Mouse (Mus musculus) C2C12 (cell line): ENCODE measurements around the gene Dars. TPM values are rescaled to one million over a fixed set of nuclear protein-coding genes. Genes with fewer than 3 reads are reported as not detected.

Source experiments
- H3K27me3 ChIP-seq: one replicate; pipeline ENCODE4 v1.6.1; 2011; ENCODE audit not compliant: control insufficient read depth, insufficient read depth, insufficient read length
- H3K36me3 ChIP-seq: one replicate; pipeline ENCODE4 v1.6.1; 2011; ENCODE audit not compliant: control insufficient read depth, insufficient read depth
- H3K4me3 ChIP-seq: one replicate; pipeline ENCODE4 v1.5.1; 2011; ENCODE audit warnings: mild to moderate bottlenecking, control low read depth; ENCODE audit not compliant: poor library complexity, insufficient read depth, severe bottlenecking
- H3K79me2 ChIP-seq: one replicate; pipeline ENCODE4 v1.6.1; 2011; ENCODE audit not compliant: control insufficient read depth, insufficient read depth
- H3K79me3 ChIP-seq: one replicate; pipeline ENCODE4 v1.6.1; 2011; ENCODE audit warnings: low read depth, control low read depth
- H3ac ChIP-seq: one replicate; pipeline ENCODE3; 2011; ENCODE audit warnings: low read depth; ENCODE audit not compliant: control insufficient read depth, insufficient read length
- CEBPB ChIP-seq: IDR thresholded peaks from one replicate; pipeline ENCODE4 v1.6.1; 2011; ENCODE audit warnings: low read depth, mild to moderate bottlenecking, control low read depth, moderate library complexity
- CTCF ChIP-seq: IDR thresholded peaks from one replicate; pipeline ENCODE4 v1.5.1; 2011; ENCODE audit not compliant: control insufficient read depth, insufficient read depth, insufficient read length
- FOSL1 ChIP-seq: IDR thresholded peaks from one replicate; pipeline ENCODE4 v1.8.0; 2011; ENCODE audit warnings: mild to moderate bottlenecking, low read length; ENCODE audit not compliant: poor library complexity, insufficient read depth, severe bottlenecking
- MAX ChIP-seq: IDR thresholded peaks from one replicate; pipeline ENCODE4 v1.6.1; 2011; ENCODE audit warnings: mild to moderate bottlenecking, control low read depth
- MYOD1 ChIP-seq: IDR thresholded peaks from one replicate; pipeline ENCODE4 v1.6.1; 2011; ENCODE audit warnings: low read depth; ENCODE audit not compliant: control insufficient read depth, insufficient read length
- MYOG ChIP-seq: IDR thresholded peaks from one replicate; pipeline ENCODE4 v1.6.1; 2011; ENCODE audit not compliant: control insufficient read depth, insufficient read length; ENCODE audit errors: extremely low read depth
- USF1 ChIP-seq: IDR thresholded peaks from one replicate; pipeline ENCODE4 v1.6.1; 2011; ENCODE audit warnings: low read depth, mild to moderate bottlenecking, control low read depth, moderate library complexity
- polyA plus RNA-seq: library from polyadenylated mRNA; unstranded; fragments of >200 nt; fragmentation: generic; extraction: Trizol; gene quantifications from one replicate; pipeline ENCODE4 v1.2.1, GENCODE M21; 2012; ENCODE audit warnings: missing spikeins

Dars gene
- polyA plus RNA-seq, 1 experiment = 52.3 TPM

DNA sequence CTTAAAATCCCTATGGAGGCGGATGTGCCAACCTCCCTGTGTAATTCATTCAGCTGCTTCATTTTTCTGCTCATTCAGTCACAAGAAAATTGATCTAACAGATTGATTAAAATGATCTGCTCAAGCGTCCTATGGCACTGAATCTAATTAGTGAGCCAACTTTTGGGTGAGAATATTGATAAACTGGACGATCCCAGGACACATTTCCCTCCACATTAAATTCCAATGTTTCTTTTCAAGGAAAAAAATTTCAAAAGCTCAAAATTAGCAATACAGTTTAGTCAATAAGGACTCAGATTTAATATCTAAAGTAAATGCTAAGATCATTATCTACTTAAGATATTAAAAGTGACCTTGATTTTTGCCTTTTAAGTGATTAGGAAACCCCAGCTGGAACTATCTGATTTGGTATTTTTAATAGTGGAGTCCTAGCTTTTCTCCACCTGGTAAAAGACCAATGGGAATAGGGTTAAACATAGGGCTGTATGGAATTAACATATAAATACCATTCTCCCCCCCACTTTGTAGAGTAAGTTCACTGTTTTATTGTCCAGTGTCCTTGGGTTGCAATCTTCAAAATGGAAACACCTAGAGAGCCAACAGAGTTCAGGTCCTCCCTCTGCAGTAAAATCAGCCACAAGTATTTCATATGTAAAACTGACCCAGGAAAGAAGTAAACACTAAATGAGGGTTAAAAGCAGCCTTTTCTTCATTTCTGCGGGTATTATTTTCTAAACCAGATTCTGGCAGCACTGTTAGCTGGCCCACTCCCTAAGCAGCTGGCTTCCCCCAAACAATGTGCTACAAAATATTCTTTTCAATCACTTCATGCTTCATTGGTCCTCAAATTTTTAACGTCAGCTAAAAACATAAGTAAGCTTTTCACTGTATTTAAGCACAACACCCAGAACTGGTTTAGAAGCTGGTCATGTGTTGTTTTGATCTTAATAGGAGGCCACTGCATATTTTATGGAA lies 16.9 kb downstream of the Dars start:
- H3K36me3 ChIP-seq = peaks cover 75% of the 10 kb centered on the region
- peaks cover 34% of the 10 kb centered on the region for H3K79me2 ChIP-seq
- H3K4me3 ChIP-seq = no peak overlapping the region
- no peak for TF ChIP-seq MYOG
- TF ChIP-seq FOSL1 = no peak
- no peak for TF ChIP-seq CEBPB
- TF ChIP-seq MYOD1 = no peak
- no peak for TF ChIP-seq MAX
- TF ChIP-seq CTCF = no peak
- TF ChIP-seq USF1 = no peak
- H3ac ChIP-seq = no peak overlapping the region
- no peaks in the 10 kb centered on the region for H3K27me3 ChIP-seq
- peaks cover 12% of the 10 kb centered on the region for H3K79me3 ChIP-seq

GRCm38 (mm10) chr1:128398738-128399445 lies 18.3 kb downstream of the Dars start:
- no peak for TF ChIP-seq USF1
- TF ChIP-seq FOSL1 = peak; percentile 99
- H3K4me3 ChIP-seq = no peak overlapping the region
- peaks cover 75% of the 10 kb centered on the region for H3K36me3 ChIP-seq
- peaks cover 34% of the 10 kb centered on the region for H3K79me2 ChIP-seq
- peaks cover 10% of the 10 kb centered on the region for H3K79me3 ChIP-seq
- H3ac ChIP-seq = no peak overlapping the region
- no peaks in the 10 kb centered on the region for H3K27me3 ChIP-seq

DNA sequence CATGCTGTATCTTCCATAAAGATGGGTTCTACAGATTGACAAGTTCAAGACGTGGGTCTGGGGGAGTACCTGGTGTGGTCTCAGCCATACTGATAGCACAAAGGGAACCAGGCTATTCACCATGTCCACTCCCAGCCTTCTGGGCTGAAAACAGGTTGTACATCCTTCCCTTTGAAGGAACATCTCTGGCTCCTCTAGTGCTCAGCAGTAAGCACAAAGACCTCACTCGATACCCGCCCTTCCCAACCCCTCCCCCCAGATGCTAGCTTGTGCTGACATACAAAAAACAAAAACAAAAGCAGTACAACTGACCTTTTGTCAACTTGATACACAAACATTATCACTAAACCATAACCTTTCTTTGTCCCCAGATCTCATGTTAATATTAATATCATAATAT lies 22.5 kb downstream of the Dars start:
- Histone ChIP-seq H3K36me3 (peaks cover 82% of the 10 kb centered on the region), H3K4me3 (no peak overlapping the region), H3K27me3 (no peaks in the 10 kb centered on the region), H3ac (no peak overlapping the region), H3K79me3 (peaks cover 10% of the 10 kb centered on the region), H3K79me2 (peaks cover 34% of the 10 kb centered on the region)
- no peak for TF ChIP-seq CTCF
- TF ChIP-seq FOSL1 = no peak
- no peak for TF ChIP-seq CEBPB
- no peak for TF ChIP-seq MAX
- no peak for TF ChIP-seq USF1
- TF ChIP-seq MYOG = no peak
- TF ChIP-seq MYOD1 = no peak

- H3K79me2 ChIP-seq = peaks cover 23% of the 10 kb centered on the region
- no peak for TF ChIP-seq USF1
- no peak for TF ChIP-seq MYOD1
- TF ChIP-seq CEBPB = no peak
- TF ChIP-seq MAX = no peak
- no peak for TF ChIP-seq FOSL1
- no peak for TF ChIP-seq CTCF
- no peak for TF ChIP-seq MYOG
- no peaks in the 10 kb centered on the region for H3K27me3 ChIP-seq
- H3K79me3 ChIP-seq = peaks cover 7% of the 10 kb centered on the region
- H3ac ChIP-seq = no peak overlapping the region
- H3K4me3 ChIP-seq = no peak overlapping the region
- H3K36me3 ChIP-seq = peaks cover 89% of the 10 kb centered on the region
Observed at GRCm38 (mm10) chr1:128392382-128392781, 24.8 kb downstream of the Dars start.

- peaks cover 88% of the 10 kb centered on the region for H3K36me3 ChIP-seq
Observed at GRCm38 (mm10) chr1:128386487-128386886, 30.7 kb downstream of the Dars start.

DNA sequence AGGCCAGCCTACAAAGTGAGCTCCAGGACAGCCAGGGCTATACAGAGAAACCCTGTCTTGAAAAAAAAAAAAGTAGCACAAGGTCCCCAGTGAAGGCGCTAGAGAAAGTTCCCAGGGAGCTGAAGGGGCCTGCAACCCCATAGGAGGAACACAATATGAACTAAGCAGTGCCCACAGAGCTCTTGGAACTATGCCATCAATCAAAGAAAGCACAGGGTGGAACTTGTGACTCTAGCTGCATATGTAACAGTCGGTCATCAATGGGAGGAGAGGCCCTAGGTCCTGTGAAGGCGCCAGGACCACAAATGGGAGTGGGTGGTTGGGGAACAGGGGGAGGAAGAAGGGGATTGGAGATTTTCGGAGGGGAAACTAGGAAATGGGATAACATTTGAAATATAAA lies 40.3 kb downstream of the Dars start:
- H3K4me3 ChIP-seq = no peak overlapping the region
- peaks cover 85% of the 10 kb centered on the region for H3K36me3 ChIP-seq
- no peaks in the 10 kb centered on the region for H3K79me3 ChIP-seq
- TF ChIP-seq MAX (no peak), CEBPB (no peak), FOSL1 (no peak), MYOD1 (no peak), USF1 (no peak), MYOG (no peak), CTCF (no peak)
- H3ac ChIP-seq = no peak overlapping the region
- no peaks in the 10 kb centered on the region for H3K79me2 ChIP-seq
- H3K27me3 ChIP-seq = no peaks in the 10 kb centered on the region

More at GRCm38 (mm10) chr1:128386487-128386886, 30.7 kb downstream of the Dars start:
- no peaks in the 10 kb centered on the region for H3K27me3 ChIP-seq
- no peak overlapping the region for H3K4me3 ChIP-seq
- H3K79me2 ChIP-seq = peaks cover 6% of the 10 kb centered on the region
- H3K79me3 ChIP-seq = no peaks in the 10 kb centered on the region
- no peak overlapping the region for H3ac ChIP-seq
- TF ChIP-seq MYOG (no peak), MAX (no peak), MYOD1 (no peak)
